Mouse (Mus musculus) heart, adult 18-20 months (tissue): ENCODE measurements around the gene Sgip1. TPM values are rescaled to one million over a fixed set of nuclear protein-coding genes. Genes with fewer than 3 reads are reported as not detected.
A peak's percentile ranks its signal among the peaks of the same experiment; 100 is the strongest.

ENCODE experiments used
- DNase-seq, 2 experiments: peaks; one replicate each; pipeline ENCODE4 v3.0.0; 2021 to 2022; ENCODE audit warnings: mixed read lengths in 1 of 2
- total RNA-seq, 2 experiments: library from RNA; stranded (reverse); gene quantifications; 2 replicates each; pipeline ENCODE4 v1.2.3; 2021

The Sgip1 gene
- total RNA-seq, 2 experiments from 2014 or later = 0.65 to 1.3 TPM

- no peak for DNase-seq
Measured at GRCm38 (mm10) chr4:102775596-102776270, 34.6 kb downstream of the Sgip1 start.

- DNase-seq = no peak
Measured at GRCm38 (mm10) chr4:102779902-102780301, 38.8 kb downstream of the Sgip1 start.

GRCm38 (mm10) chr4:102783063-102783748, 42.1 kb downstream of the Sgip1 start:
- no peak for DNase-seq

GRCm38 (mm10) chr4:102785158-102785557, 44.1 kb downstream of the Sgip1 start:
- DNase-seq = no peak

GRCm38 (mm10) chr4:102792100-102792790, 51.1 kb downstream of the Sgip1 start:
- peak; percentile 69 to 77 for DNase-seq

GRCm38 (mm10) chr4:102801471-102801870, 60.4 kb downstream of the Sgip1 start:
- DNase-seq = no peak

- no peak for DNase-seq
Measured at GRCm38 (mm10) chr4:102801936-102802335, 60.8 kb downstream of the Sgip1 start.

GRCm38 (mm10) chr4:102804611-102805010, 63.5 kb downstream of the Sgip1 start:
- no peak for DNase-seq

GRCm38 (mm10) chr4:102806987-102807386, 65.9 kb downstream of the Sgip1 start:
- DNase-seq = no peak

GRCm38 (mm10) chr4:102808258-102808657, 67.2 kb downstream of the Sgip1 start:
- DNase-seq = no peak

- no peak for DNase-seq
Measured at GRCm38 (mm10) chr4:102809296-102809695, 68.2 kb downstream of the Sgip1 start.

GRCm38 (mm10) chr4:102810277-102810676, 69.2 kb downstream of the Sgip1 start:
- no peak for DNase-seq

- DNase-seq = no peak
Measured at GRCm38 (mm10) chr4:102811007-102811805, 70.1 kb downstream of the Sgip1 start.

- DNase-seq = no peak
Measured at GRCm38 (mm10) chr4:102813346-102813745, 72.2 kb downstream of the Sgip1 start.

- no peak for DNase-seq
Measured at GRCm38 (mm10) chr4:102821786-102822185, 80.7 kb downstream of the Sgip1 start.

GRCm38 (mm10) chr4:102824494-102824893, 83.4 kb downstream of the Sgip1 start:
- DNase-seq = no peak

GRCm38 (mm10) chr4:102826159-102826558, 85.1 kb downstream of the Sgip1 start:
- no peak for DNase-seq

GRCm38 (mm10) chr4:102828518-102828917, 87.4 kb downstream of the Sgip1 start:
- no peak for DNase-seq

GRCm38 (mm10) chr4:102833191-102833590, 92.1 kb downstream of the Sgip1 start:
- DNase-seq = no peak

- DNase-seq = no peak
Measured at GRCm38 (mm10) chr4:102833726-102834125, 92.6 kb downstream of the Sgip1 start.

GRCm38 (mm10) chr4:102834710-102835109, 93.6 kb downstream of the Sgip1 start:
- no peak for DNase-seq

- no peak for DNase-seq
Measured at GRCm38 (mm10) chr4:102840062-102840798, 99.1 kb downstream of the Sgip1 start.
